Mouse (Mus musculus): ENCODE data around the gene Gria3. TPM values are rescaled to one million over a fixed set of nuclear protein-coding genes. Genes with fewer than 3 reads are reported as not detected.

Gene Gria3
- 2.9 and 3.5 TPM in 2 replicates for polyA plus RNA-seq (2016; fragmentation: Nextera tagmentation; extraction: Ambion mirVana)

DNA sequence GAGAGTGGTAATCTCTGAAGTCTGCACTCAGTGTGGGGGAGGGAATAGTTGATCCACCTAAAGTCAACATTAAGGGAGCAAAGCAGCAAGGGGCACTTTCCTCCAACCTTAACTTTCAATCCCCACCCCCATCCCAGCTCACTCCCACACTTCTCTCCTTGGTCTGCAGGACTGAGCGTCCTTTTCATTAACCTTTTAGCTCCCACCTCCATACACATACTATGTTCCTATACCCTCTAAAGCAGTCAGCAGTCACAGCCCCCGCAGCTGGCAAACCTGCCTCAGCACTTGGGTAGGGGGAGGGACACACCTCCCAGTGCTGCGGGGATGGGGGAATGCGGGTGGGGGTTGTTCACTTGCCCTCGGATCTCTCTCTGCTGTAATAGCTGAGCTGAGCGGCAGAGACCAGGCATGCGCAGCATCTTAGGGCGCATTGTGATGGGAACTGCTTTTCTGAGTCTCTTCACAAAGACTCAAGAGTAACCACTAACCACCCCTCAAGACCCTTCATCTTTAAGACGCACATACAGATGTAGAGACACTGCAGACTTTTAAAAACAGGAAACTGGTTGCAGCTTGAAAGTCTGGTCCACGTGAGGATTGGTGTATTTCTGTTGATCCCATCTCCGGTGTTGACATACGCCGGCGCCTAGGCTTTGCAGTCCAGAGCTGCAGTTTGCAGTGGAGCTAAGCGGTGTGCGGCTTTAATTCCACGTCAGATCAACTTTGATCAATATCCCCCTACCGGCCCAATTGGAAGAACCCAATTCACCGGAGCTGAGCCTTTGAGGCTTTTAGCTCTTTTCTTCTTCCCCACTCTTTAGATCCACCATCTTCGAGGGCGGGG, at the start of gene Gria3:
Gene Gria3 (plus strand): TSS at position 797 of the 847 bp plus-strand sequence.
- peak; percentile 54 for DNase-seq (ENCODE audit: low spot score)
- 13% methylated on average over 21 of the region's 21 CpGs for WGBS
- no peaks in the 10 kb centered on the region for H3K36me3 ChIP-seq (replicated peaks)
- H3K4me3 ChIP-seq: peak within 1 kb of the TSS; percentile 59
- peaks cover 30% of the 10 kb centered on the region for H3K27me3 ChIP-seq (replicated peaks; ENCODE audit: low read depth, poor library complexity, severe bottlenecking)
- H3K27ac ChIP-seq (replicated peaks): peak within 1 kb of the TSS; percentile 75
- H3K9me3 ChIP-seq: no peaks in the 10 kb centered on the region
- H3K4me1 ChIP-seq: peaks cover 12% of the 10 kb centered on the region

DNA sequence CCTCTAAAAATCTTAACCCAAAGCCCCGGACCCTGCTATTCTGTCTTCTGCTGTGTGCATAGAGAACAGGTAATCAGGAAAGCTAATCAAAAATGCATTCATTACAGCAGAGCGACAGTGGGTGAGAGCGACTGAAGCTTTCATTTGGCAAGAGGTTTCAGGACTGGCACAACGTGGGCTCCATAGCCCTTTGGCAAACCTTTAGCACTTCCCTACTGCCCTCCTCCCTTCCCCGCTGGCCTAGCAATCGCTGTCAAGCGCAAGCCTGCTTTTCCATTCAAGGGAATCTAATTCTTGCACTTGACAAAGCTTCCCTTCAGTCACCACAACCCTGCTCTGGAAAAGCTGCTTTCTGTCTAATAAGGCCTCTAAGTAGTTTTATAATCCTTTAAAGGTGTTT, 13.6 kb upstream of the Gria3 start:
- Histone ChIP-seq H3K36me3 (replicated peaks) (no peaks in the 10 kb centered on the region), H3K4me3 (no peak overlapping the region), H3K27me3 (replicated peaks; ENCODE audit: low read depth, poor library complexity, severe bottlenecking) (no peaks in the 10 kb centered on the region), H3K9me3 (no peaks in the 10 kb centered on the region), H3K27ac (replicated peaks) (no peak overlapping the region), H3K4me1 (no peaks in the 10 kb centered on the region)
- WGBS: 59% methylated on average over 7 of the region's 7 CpGs
- DNase-seq (ENCODE audit: low spot score): no peak

DNA sequence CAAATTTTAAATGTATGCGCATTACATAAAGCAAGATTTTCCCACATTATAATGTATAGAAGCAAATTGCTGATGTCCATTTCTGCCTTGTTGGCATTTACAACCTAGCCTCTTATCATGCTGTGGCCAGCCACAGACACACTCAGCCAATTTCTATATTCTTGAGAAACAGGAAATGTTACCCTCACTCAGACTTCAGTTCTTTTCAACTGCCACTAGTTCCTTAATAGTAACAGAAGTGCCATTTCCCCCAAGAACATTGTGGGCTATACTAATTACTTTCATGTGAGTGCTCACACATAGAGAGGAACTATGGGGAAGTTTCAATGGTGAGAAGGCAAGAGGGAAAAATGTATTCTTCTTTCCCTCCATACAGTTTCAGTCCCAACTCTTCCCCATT, 11.6 kb upstream of the Gria3 start:
- Histone ChIP-seq H3K27ac (replicated peaks) (no peak overlapping the region), H3K4me1 (no peaks in the 10 kb centered on the region), H3K27me3 (replicated peaks; ENCODE audit: low read depth, poor library complexity, severe bottlenecking) (no peaks in the 10 kb centered on the region), H3K4me3 (no peak overlapping the region), H3K36me3 (replicated peaks) (no peaks in the 10 kb centered on the region), H3K9me3 (no peaks in the 10 kb centered on the region)
- no peak for DNase-seq (ENCODE audit: low spot score)
- 94% methylated on average over 1 of the region's 1 CpGs for WGBS

- no peak for DNase-seq (ENCODE audit: low spot score)
- no peak overlapping the region for H3K27ac ChIP-seq (replicated peaks)
- H3K36me3 ChIP-seq (replicated peaks): no peaks in the 10 kb centered on the region
- H3K27me3 ChIP-seq (replicated peaks; ENCODE audit: low read depth, poor library complexity, severe bottlenecking): peaks cover 21% of the 10 kb centered on the region
- no peak overlapping the region for H3K4me3 ChIP-seq
- H3K4me1 ChIP-seq: peaks cover 8% of the 10 kb centered on the region
- no peaks in the 10 kb centered on the region for H3K9me3 ChIP-seq
Measured at GRCm38 (mm10) chrX:41398482-41398881, 2.2 kb upstream of the Gria3 start.

GRCm38 (mm10) chrX:41401186-41401585, 532 bp downstream of the Gria3 start:
- H3K4me1 ChIP-seq: peaks cover 21% of the 10 kb centered on the region
- H3K27ac ChIP-seq (replicated peaks): peak overlapping the region; percentile 75
- H3K27me3 ChIP-seq (replicated peaks; ENCODE audit: low read depth, poor library complexity, severe bottlenecking): peaks cover 37% of the 10 kb centered on the region
- peak overlapping the region; percentile 59 for H3K4me3 ChIP-seq
- H3K36me3 ChIP-seq (replicated peaks): no peaks in the 10 kb centered on the region
- DNase-seq (ENCODE audit: low spot score): peak; percentile 39
- H3K9me3 ChIP-seq: no peaks in the 10 kb centered on the region
- WGBS: 27% methylated on average over 17 of the region's 17 CpGs

- DNase-seq (ENCODE audit: low spot score): peak; percentile 40
- Histone ChIP-seq H3K27ac (replicated peaks) (peak overlapping the region; percentile 75), H3K27me3 (replicated peaks; ENCODE audit: low read depth, poor library complexity, severe bottlenecking) (peaks cover 37% of the 10 kb centered on the region), H3K9me3 (no peaks in the 10 kb centered on the region), H3K36me3 (replicated peaks) (no peaks in the 10 kb centered on the region), H3K4me3 (peak overlapping the region; percentile 59), H3K4me1 (peaks cover 26% of the 10 kb centered on the region)
- 15% methylated on average over 20 of the region's 20 CpGs for WGBS
Measured at GRCm38 (mm10) chrX:41401590-41402240, 1.1 kb downstream of the Gria3 start.

DNA sequence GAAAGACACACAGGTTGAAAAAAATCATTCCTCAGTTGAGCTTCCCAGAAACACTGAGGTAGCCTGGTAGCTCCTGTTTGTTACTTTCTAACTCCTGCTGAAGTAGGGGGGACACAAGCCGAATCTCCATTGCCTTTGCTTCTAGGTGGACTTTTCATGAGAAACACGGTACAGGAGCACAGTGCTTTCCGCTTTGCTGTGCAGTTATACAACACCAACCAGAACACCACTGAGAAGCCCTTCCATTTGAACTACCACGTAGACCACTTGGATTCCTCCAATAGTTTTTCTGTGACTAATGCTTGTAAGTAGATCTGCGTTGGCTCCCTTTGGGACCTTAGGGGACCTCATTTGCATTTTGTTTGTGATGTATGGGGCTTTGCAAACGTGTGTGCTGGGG, 2.0 kb downstream of the Gria3 start:
- Histone ChIP-seq H3K27me3 (replicated peaks; ENCODE audit: low read depth, poor library complexity, severe bottlenecking) (peaks cover 37% of the 10 kb centered on the region), H3K4me1 (peaks cover 28% of the 10 kb centered on the region), H3K9me3 (no peaks in the 10 kb centered on the region), H3K27ac (replicated peaks) (no peak overlapping the region), H3K36me3 (replicated peaks) (no peaks in the 10 kb centered on the region), H3K4me3 (peak overlapping the region; percentile 59)
- DNase-seq (ENCODE audit: low spot score): no peak
- WGBS: 21% methylated on average over 6 of the region's 6 CpGs

DNA sequence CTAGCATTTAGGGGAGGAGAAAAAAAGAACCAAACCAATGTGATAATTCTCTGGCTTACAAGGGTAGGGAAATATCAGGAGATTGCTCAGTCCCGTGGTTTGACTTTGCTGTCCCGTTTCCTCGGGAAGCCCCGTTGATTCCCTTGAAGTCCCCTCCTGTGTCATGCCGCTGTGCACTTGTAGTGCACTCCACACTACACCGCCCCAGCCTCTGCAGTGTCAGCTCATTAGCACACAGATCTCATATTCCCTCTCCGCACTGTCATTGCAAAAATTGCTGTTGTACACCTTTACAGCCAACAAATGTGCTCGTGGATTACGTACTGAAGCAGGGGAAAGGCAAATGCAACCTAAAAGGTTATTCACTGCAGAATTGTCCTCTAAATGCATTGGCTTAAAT, 5.6 kb downstream of the Gria3 start:
- Histone ChIP-seq H3K27me3 (replicated peaks; ENCODE audit: low read depth, poor library complexity, severe bottlenecking) (peaks cover 36% of the 10 kb centered on the region), H3K9me3 (no peaks in the 10 kb centered on the region), H3K4me1 (peaks cover 25% of the 10 kb centered on the region), H3K36me3 (replicated peaks) (no peaks in the 10 kb centered on the region), H3K4me3 (no peak overlapping the region), H3K27ac (replicated peaks) (no peak overlapping the region)
- 56% methylated on average over 9 of the region's 9 CpGs for WGBS
- no peak for DNase-seq (ENCODE audit: low spot score)

DNA sequence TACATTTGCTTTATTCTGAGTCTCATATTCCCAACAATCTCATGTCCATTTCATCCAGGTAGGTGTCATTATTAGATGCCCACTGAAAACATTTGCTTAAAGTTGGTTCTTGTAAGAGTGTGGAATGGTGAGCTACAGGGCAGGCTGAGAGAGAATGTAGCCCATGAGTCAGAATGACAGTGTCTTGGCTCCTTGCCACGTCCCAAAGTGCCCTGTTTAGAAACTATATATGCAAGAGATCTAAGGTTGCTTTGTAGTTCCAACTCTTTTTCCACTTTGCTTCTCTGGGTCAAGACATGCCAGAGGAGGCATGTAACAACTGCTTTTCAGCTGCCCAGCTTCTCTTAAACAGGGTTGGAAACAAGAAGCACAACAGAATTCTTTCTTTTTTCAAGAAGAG, 9.1 kb downstream of the Gria3 start:
- Histone ChIP-seq H3K9me3 (no peaks in the 10 kb centered on the region), H3K27ac (replicated peaks) (no peak overlapping the region), H3K4me1 (peaks cover 19% of the 10 kb centered on the region), H3K27me3 (replicated peaks; ENCODE audit: low read depth, poor library complexity, severe bottlenecking) (peaks cover 14% of the 10 kb centered on the region), H3K4me3 (no peak overlapping the region), H3K36me3 (replicated peaks) (no peaks in the 10 kb centered on the region)
- DNase-seq (ENCODE audit: low spot score): no peak
- WGBS: 68% methylated on average over 1 of the region's 1 CpGs

- Histone ChIP-seq H3K27ac (replicated peaks) (no peak overlapping the region), H3K27me3 (replicated peaks; ENCODE audit: low read depth, poor library complexity, severe bottlenecking) (no peaks in the 10 kb centered on the region), H3K4me3 (no peak overlapping the region), H3K36me3 (replicated peaks) (no peaks in the 10 kb centered on the region), H3K4me1 (no peaks in the 10 kb centered on the region), H3K9me3 (no peaks in the 10 kb centered on the region)
- 79% methylated on average over 6 of the region's 6 CpGs for WGBS
- DNase-seq (ENCODE audit: low spot score): no peak
Measured at GRCm38 (mm10) chrX:41425651-41426050, 25.0 kb downstream of the Gria3 start.

- Histone ChIP-seq H3K4me3 (no peak overlapping the region), H3K36me3 (replicated peaks) (no peaks in the 10 kb centered on the region), H3K4me1 (no peaks in the 10 kb centered on the region), H3K27me3 (replicated peaks; ENCODE audit: low read depth, poor library complexity, severe bottlenecking) (no peaks in the 10 kb centered on the region), H3K27ac (replicated peaks) (no peak overlapping the region), H3K9me3 (no peaks in the 10 kb centered on the region)
- 75% methylated on average over 5 of the region's 5 CpGs for WGBS
- no peak for DNase-seq (ENCODE audit: low spot score)
Measured at GRCm38 (mm10) chrX:41428011-41428410, 27.4 kb downstream of the Gria3 start.

DNA sequence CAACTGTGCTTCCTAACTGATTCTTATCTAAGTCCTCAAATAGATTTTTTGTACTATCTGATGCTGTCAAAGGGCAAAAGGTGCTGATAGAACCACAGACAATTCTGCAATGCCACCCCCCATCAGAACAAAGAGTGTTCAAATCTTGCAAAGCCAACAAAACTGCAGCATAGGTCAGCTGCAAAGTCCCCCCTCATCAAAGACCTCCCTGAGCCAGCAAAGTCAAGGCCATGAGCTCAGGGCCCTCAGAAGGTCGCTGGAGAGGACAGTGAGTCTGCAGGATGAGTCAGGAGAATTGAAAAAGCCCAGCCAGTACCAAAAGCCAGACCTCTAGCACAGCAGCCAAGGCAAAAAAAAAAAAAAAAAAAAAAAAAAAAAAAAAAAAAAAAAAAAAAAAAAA, 34.9 kb downstream of the Gria3 start:
- WGBS: 25% methylated on average over 1 of the region's 1 CpGs

GRCm38 (mm10) chrX:41438841-41439240, 38.2 kb downstream of the Gria3 start:
- Histone ChIP-seq H3K27ac (replicated peaks) (no peak overlapping the region), H3K4me1 (no peaks in the 10 kb centered on the region), H3K36me3 (replicated peaks) (no peaks in the 10 kb centered on the region), H3K4me3 (no peak overlapping the region), H3K9me3 (no peaks in the 10 kb centered on the region), H3K27me3 (replicated peaks; ENCODE audit: low read depth, poor library complexity, severe bottlenecking) (no peaks in the 10 kb centered on the region)
- no peak for DNase-seq (ENCODE audit: low spot score)
- 94% methylated on average over 5 of the region's 5 CpGs for WGBS

More for the DNA sequence above, 34.9 kb downstream of the Gria3 start:
- no peak for DNase-seq (ENCODE audit: low spot score)
- Histone ChIP-seq H3K27me3 (replicated peaks; ENCODE audit: low read depth, poor library complexity, severe bottlenecking) (no peaks in the 10 kb centered on the region), H3K4me3 (no peak overlapping the region), H3K9me3 (no peaks in the 10 kb centered on the region), H3K36me3 (replicated peaks) (no peaks in the 10 kb centered on the region), H3K4me1 (no peaks in the 10 kb centered on the region), H3K27ac (replicated peaks) (no peak overlapping the region)

Measured in embryonic facial prominence, embryonic 10.5 days (tissue).